In genomic region chr4:116192286-116192835, GRCm38 (mm10) we compare ENCODE assay signal across 19 mouse cellular contexts. TPM values are rescaled to one million over a fixed set of nuclear protein-coding genes. Genes with fewer than 3 reads are reported as not detected.
DNase-seq lines count a peak whose midpoint lies in the region.
"Had no signal": no experiment of that assay in that cellular context is flagged by ENCODE, and none has a peak within 500 bp of the region (broad histone marks: within the 10 kb centered on the region; RNA-seq: fewer than 3 reads in every experiment).

No protein-coding gene starts in this region.

- DNase-seq in heart, adult 9 months (ENCODE audit: low spot score in 2 of 2) = peak; percentile 6 to 35
- DNase-seq in heart, postnatal 25 days (ENCODE audit: low spot score) = no peak
- DNase-seq in thymus, postnatal 4 days = peak; percentile 19
- DNase-seq in thymus, postnatal 0 days (ENCODE audit: low spot score) = no peak
- peak; percentile 38 to 41 for DNase-seq in heart, postnatal 10 days
- DNase-seq in cerebellum, adult 8-10 months = no peak
- DNase-seq in retina, postnatal 1 day = no peak
- DNase-seq: cerebellum, postnatal 14 days; lung, postnatal 14 days; right cerebral cortex, postnatal 4 days had no signal

- intact Hi-C loops in heart, postnatal 25 days (cut with DNase I) = no loop called here
- intact Hi-C loops in heart, postnatal 10 days (cut with DNase I) = loop anchor here (2.0 kb wide), 1 partner anchor 28 kb away; the partner anchor contains the start of gene Pik3r3

RNA-seq across cellular contexts. Expression of gene Gm49337, which starts 19.2 kb away (rescaled TPM):
- under 1 TPM in 1 of 2 experiments, not detected in 1; 0.39 TPM for total RNA-seq in heart, postnatal 25 days (2021)
- polyA plus RNA-seq in thymus, postnatal 0 days (2015; fragmentation: Nextera tagmentation; extraction: Ambion mirVana) = not detected in 2 replicates
- under 1 TPM in 1 of 2 experiments, not detected in 1; 0.96 TPM for total RNA-seq in heart, postnatal 10 days (2021)
- total RNA-seq: adrenal gland, adult 18-20 months; CH12.LX had no signal
- polyA plus RNA-seq: embryonic facial prominence, embryonic 13.5 days; forebrain, embryonic 11.5 days; heart, embryonic 16.5 days; limb, embryonic 14.5 days; stomach, embryonic 14.5 days had no signal

RNA-seq across cellular contexts. Expression of gene 1700042G07Rik, which starts 19.2 kb away (rescaled TPM):
- total RNA-seq in heart, postnatal 25 days (2021) = not detected
- polyA plus RNA-seq in thymus, postnatal 0 days (2015; fragmentation: Nextera tagmentation; extraction: Ambion mirVana) = not detected in 2 replicates
- total RNA-seq in heart, postnatal 10 days (2021) = not detected
- total RNA-seq: adrenal gland, adult 18-20 months; CH12.LX; gastrocnemius, adult 18-20 months; layer of hippocampus, adult 2 months had no signal
- polyA plus RNA-seq: embryonic facial prominence, embryonic 13.5 days; forebrain, embryonic 11.5 days; heart, embryonic 16.5 days; limb, embryonic 14.5 days; stomach, embryonic 14.5 days had no signal

RNA-seq across cellular contexts. Expression of gene Tspan1, which starts 25.0 kb away (rescaled TPM):
- total RNA-seq in heart, postnatal 25 days (2021) = not detected
- 3.2 and 4.1 TPM in 2 replicates for polyA plus RNA-seq in thymus, postnatal 0 days (2015; fragmentation: Nextera tagmentation; extraction: Ambion mirVana)
- under 1 TPM in 1 of 2 experiments, not detected in 1; 0.14 TPM for total RNA-seq in heart, postnatal 10 days (2021)
- total RNA-seq: adrenal gland, adult 18-20 months; gastrocnemius, adult 18-20 months had no signal
- polyA plus RNA-seq: limb, embryonic 14.5 days had no signal

RNA-seq across cellular contexts. Expression of gene Pik3r3, which starts 29.1 kb away (rescaled TPM):
- 10 to 100 TPM; 12.9 to 13.1 TPM for total RNA-seq in heart, postnatal 25 days (2021)
- polyA plus RNA-seq in thymus, postnatal 0 days (2015; fragmentation: Nextera tagmentation; extraction: Ambion mirVana) = 4.2 and 4.7 TPM in 2 replicates
- 10 to 100 TPM; 20.6 to 29.3 TPM for total RNA-seq in heart, postnatal 10 days (2021)

RNA-seq across cellular contexts. Expression of gene Lurap1, which starts 41.2 kb away (rescaled TPM):
- total RNA-seq in heart, postnatal 25 days (2021) = 1 to 10 TPM; 3.3 to 3.9 TPM
- polyA plus RNA-seq in thymus, postnatal 0 days (2015; fragmentation: Nextera tagmentation; extraction: Ambion mirVana) = 0.87 and 1.1 TPM in 2 replicates
- total RNA-seq in heart, postnatal 10 days (2021) = 1 to 10 TPM; 4.6 to 5.1 TPM
- total RNA-seq: CH12.LX had no signal

Comparison
In these comparisons a context has a peak if more than half of its experiments do, and no peak if none do; other contexts are left out.
1. DNase-seq: peak in heart, adult 9 months (2 of 2), thymus, postnatal 4 days (single experiment) and heart, postnatal 10 days (2 of 2); none in heart, postnatal 25 days (single experiment), thymus, postnatal 0 days (single experiment), cerebellum, adult 8-10 months (single experiment) and retina, postnatal 1 day (single experiment).